Mouse (Mus musculus): ENCODE results near the gene Ube2f.
A peak's percentile ranks its signal among the peaks of the same experiment; 100 is the strongest.

The Ube2f gene

GRCm38 (mm10) chr1:91239112-91239511, 11.0 kb upstream of the Ube2f start:
- DNase-seq, result peak; percentile 44

GRCm38 (mm10) chr1:91239800-91240199, 10.3 kb upstream of the Ube2f start:
- DNase-seq, result no peak

DNA sequence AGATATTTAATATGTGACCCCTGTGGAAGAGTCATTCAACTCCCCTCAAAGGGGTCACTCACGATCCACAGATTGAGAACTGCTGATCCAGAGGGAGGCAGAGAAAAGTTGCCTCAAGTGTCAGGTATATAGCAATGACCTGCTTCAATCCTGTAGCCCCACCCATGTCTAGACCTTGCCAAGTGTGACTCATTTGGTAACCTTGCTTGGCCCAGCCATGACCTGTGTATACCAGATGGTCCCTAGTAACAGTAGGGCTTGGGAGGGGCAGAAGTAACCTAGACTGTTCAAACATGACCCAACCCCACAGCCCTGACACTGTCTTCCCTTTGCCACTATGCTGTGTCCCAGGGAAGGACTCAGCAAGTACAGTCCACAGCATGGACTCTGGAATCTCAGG, 9.4 kb upstream of the Ube2f start:
- DNase-seq, result no peak

GRCm38 (mm10) chr1:91241249-91241648, 8.9 kb upstream of the Ube2f start:
- DNase-seq, result no peak

- DNase-seq, result no peak
Observed at GRCm38 (mm10) chr1:91248242-91248641, 1.9 kb upstream of the Ube2f start.

GRCm38 (mm10) chr1:91248970-91249369, 1.1 kb upstream of the Ube2f start:
- DNase-seq, result no peak

DNA sequence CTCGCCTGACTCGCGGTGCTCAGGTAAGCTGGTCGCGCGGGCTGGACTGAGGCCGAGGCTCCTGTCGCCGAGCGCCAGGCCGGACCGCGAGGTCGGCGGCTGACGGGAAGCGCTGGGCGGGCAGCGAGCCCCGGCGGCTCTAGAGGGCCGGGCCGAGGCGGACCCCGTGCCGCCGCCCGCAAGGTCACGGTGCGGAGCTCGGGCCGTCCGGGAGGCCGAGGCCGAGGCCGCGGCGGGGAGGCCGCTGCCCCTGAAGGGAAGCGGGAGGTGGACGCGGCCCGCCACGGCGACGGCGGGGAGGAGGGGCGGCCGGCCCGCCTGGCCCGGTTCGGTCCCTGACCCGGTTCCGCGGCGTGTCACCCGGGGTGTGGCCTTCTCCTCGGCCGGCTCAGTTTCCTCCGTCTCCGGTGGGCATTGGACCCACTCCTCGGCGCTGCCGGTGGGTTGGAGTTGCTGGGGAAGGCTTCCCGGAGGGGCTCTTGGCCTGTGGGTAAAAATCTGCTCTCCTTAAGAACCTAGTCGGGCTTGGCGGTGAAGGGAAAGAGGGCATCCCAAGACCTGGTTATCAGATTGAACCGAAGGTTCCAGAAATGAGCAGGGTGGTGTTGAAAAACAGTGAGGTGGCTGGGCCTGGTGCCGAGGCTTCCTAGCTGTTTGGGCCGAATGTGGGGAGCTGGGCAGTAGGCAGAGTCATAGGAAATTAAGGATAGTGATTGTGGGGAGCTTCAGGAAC, 477 bp downstream of the Ube2f start:
- peak; percentile 10 for DNase-seq

- no peak for DNase-seq
Observed at GRCm38 (mm10) chr1:91251148-91251650, 1.1 kb downstream of the Ube2f start.

DNA sequence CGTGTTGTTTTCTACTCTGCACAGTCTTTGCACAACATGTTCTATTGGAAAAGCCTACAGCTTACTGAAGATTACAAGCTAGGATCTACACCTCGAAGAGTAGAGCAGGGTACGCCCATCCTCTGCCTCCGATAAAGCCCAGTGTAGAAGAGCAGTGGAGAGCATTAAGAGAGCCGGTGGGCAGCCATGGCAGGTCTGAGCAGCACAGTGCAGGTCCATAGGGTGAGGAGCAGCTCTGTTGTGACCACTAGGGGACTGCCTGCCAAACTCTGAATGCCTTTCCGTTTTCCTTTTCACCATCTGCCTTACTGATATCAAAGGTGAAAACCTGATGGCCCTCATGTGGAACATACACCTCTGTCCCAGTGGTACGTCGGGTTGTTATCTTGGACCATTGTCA, 1.8 kb downstream of the Ube2f start:
- DNase-seq, result no peak

- DNase-seq, result no peak
Observed at GRCm38 (mm10) chr1:91257918-91258317, 7.8 kb downstream of the Ube2f start.

GRCm38 (mm10) chr1:91259794-91260193, 9.7 kb downstream of the Ube2f start:
- no peak for DNase-seq

DNA sequence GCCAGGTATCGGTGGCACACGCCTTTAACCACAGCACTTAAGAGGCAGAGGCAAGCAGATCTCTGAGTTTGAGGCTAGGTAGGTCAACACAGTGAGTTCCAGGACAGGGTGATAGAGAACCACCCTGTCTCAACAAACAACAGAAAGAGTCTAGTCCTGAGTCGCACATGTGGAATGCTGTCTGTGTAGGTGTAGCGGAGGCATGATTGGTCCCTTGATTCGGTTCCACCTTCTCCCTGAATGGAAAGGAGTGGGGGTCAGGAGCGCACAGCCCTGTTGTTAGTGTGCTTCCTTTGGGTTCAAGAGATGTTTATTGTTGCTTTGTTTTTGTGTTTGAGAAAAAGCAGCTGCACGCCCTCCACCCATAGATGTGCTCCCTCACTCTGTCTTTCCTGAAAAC, 12.4 kb downstream of the Ube2f start:
- DNase-seq, result no peak

- no peak for DNase-seq
Observed at GRCm38 (mm10) chr1:91272260-91272659, 22.2 kb downstream of the Ube2f start.

- DNase-seq, result no peak
Observed at GRCm38 (mm10) chr1:91276581-91276980, 26.5 kb downstream of the Ube2f start.

DNA sequence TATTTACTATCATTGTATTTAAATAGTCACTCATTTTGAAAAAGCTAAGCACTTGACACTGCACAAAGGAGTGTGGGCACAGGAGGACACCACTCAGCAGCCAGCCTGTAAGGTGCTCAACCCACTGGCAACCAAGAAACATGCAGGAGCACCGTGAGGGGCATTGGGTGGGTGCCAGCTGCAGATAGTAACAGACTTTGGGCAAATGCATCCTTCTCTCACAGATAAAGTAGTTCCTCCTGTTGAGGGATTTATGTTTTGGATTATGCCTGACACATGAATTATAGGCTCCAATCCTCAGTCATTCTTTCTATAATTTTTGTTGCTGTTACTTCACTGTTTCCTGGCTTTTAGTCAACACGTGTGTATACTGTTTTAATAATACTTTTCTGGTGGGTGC, 27.4 kb downstream of the Ube2f start:
- DNase-seq, result no peak

DNA sequence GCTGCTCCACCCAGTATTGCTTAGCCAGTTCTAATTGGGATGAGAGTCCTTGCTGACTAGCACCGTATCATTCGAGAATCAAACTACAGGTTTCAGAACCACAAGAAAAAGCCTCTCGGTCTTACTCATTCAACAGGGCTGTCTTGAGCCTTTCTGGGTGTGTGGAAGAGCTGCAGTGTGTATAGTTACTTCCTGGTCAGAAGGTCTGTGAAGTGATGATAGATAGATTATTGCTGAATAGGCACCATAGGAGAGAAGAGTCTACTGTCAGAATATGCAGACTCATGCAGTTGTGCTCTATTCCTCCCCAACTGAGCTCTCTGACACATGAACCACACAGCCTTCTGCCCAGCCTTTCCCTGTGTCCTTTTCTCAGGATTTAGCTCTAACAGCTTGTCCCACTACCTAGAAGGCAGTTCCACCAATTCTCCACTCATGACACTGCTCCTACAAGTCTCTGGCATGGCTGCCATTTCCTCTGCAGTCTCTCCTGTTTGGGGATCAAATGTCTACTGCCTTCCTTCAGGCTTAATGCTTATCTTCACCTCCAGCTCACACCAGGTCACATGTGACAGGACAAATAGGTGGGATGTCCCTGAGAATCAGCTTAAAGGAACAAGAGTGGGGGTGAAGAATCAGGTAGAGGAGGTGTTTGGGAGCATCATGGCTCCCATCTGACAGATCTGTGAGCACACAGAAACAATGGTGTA, 28.5 kb downstream of the Ube2f start:
- no peak for DNase-seq

GRCm38 (mm10) chr1:91279126-91279525, 29.0 kb downstream of the Ube2f start:
- DNase-seq, result no peak

DNA sequence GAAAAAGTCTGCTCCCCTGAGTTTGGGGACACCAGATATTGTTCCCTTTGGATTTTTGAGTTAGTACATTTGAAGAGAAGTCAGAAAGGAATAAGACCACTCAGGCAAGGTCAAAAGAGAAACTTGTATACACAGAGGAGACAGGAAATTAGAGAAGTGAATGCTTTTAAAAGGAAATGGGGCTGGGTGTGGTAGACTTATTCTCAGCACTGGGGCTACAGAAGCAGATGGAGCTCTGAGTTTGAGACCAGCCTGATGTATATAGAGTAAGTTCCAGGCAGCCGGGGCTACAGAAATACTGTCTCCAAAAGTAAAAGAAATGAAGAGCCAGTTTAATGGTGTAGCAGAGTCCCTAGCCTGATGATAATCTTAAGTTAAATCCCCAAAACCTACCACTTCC, 32.5 kb downstream of the Ube2f start:
- no peak for DNase-seq

GRCm38 (mm10) chr1:91289375-91289774, 39.3 kb downstream of the Ube2f start:
- DNase-seq, result no peak

GRCm38 (mm10) chr1:91292101-91292825, 42.2 kb downstream of the Ube2f start:
- DNase-seq, result no peak

GRCm38 (mm10) chr1:91295544-91295943, 45.4 kb downstream of the Ube2f start:
- no peak for DNase-seq

- peak; percentile 97 for DNase-seq
Observed at GRCm38 (mm10) chr1:91297799-91298744, 48.0 kb downstream of the Ube2f start, which contains the start of gene Scly. Gene Scly (plus strand): TSS chr1:91298338.

All from right cerebral cortex, adult 18-20 months (tissue).